Mouse (Mus musculus) C2C12 (cell line): ENCODE measurements at regions not wholly inside any gene's neighbourhood (a gene's known extent, or its start where the extent isn't known, plus 50 kb on each side); places are given as distances from the start of the nearest gene placed in this dataset.

Experiments used
- H3K27me3 ChIP-seq: one replicate; pipeline ENCODE4 v1.6.1; 2011; ENCODE audit not compliant: control insufficient read depth, insufficient read depth, insufficient read length
- H3K36me3 ChIP-seq: one replicate; pipeline ENCODE4 v1.6.1; 2011; ENCODE audit not compliant: control insufficient read depth, insufficient read depth
- H3K4me3 ChIP-seq: one replicate; pipeline ENCODE4 v1.5.1; 2011; ENCODE audit warnings: mild to moderate bottlenecking, control low read depth; ENCODE audit not compliant: poor library complexity, insufficient read depth, severe bottlenecking
- H3K79me2 ChIP-seq: one replicate; pipeline ENCODE4 v1.6.1; 2011; ENCODE audit not compliant: control insufficient read depth, insufficient read depth
- H3K79me3 ChIP-seq: one replicate; pipeline ENCODE4 v1.6.1; 2011; ENCODE audit warnings: low read depth, control low read depth
- H3ac ChIP-seq: one replicate; pipeline ENCODE3; 2011; ENCODE audit warnings: low read depth; ENCODE audit not compliant: control insufficient read depth, insufficient read length
- CEBPB ChIP-seq: IDR thresholded peaks from one replicate; pipeline ENCODE4 v1.6.1; 2011; ENCODE audit warnings: low read depth, mild to moderate bottlenecking, control low read depth, moderate library complexity
- CTCF ChIP-seq: IDR thresholded peaks from one replicate; pipeline ENCODE4 v1.5.1; 2011; ENCODE audit not compliant: control insufficient read depth, insufficient read depth, insufficient read length
- FOSL1 ChIP-seq: IDR thresholded peaks from one replicate; pipeline ENCODE4 v1.8.0; 2011; ENCODE audit warnings: mild to moderate bottlenecking, low read length; ENCODE audit not compliant: poor library complexity, insufficient read depth, severe bottlenecking
- MAX ChIP-seq: IDR thresholded peaks from one replicate; pipeline ENCODE4 v1.6.1; 2011; ENCODE audit warnings: mild to moderate bottlenecking, control low read depth
- MYOD1 ChIP-seq: IDR thresholded peaks from one replicate; pipeline ENCODE4 v1.6.1; 2011; ENCODE audit warnings: low read depth; ENCODE audit not compliant: control insufficient read depth, insufficient read length
- MYOG ChIP-seq: IDR thresholded peaks from one replicate; pipeline ENCODE4 v1.6.1; 2011; ENCODE audit not compliant: control insufficient read depth, insufficient read length; ENCODE audit errors: extremely low read depth
- USF1 ChIP-seq: IDR thresholded peaks from one replicate; pipeline ENCODE4 v1.6.1; 2011; ENCODE audit warnings: low read depth, mild to moderate bottlenecking, control low read depth, moderate library complexity

- no peaks in the 10 kb centered on the region for H3K36me3 ChIP-seq
- TF ChIP-seq MYOG, result no peak
- no peak for TF ChIP-seq MAX
- no peak for TF ChIP-seq MYOD1
- TF ChIP-seq FOSL1, result no peak
- no peak for TF ChIP-seq USF1
- TF ChIP-seq CTCF, result no peak
- no peak for TF ChIP-seq CEBPB
- no peaks in the 10 kb centered on the region for H3K79me3 ChIP-seq
- no peak overlapping the region for H3ac ChIP-seq
- H3K27me3 ChIP-seq, result no peaks in the 10 kb centered on the region
- H3K4me3 ChIP-seq, result no peak overlapping the region
- no peaks in the 10 kb centered on the region for H3K79me2 ChIP-seq
Observed at GRCm38 (mm10) chr11:55897506-55897905, 143.3 kb downstream of the Nmur2 start.

- Histone ChIP-seq H3ac (no peak overlapping the region), H3K4me3 (no peak overlapping the region), H3K79me3 (no peaks in the 10 kb centered on the region), H3K27me3 (no peaks in the 10 kb centered on the region), H3K36me3 (no peaks in the 10 kb centered on the region), H3K79me2 (no peaks in the 10 kb centered on the region)
- no peak for TF ChIP-seq FOSL1
- no peak for TF ChIP-seq MYOG
- TF ChIP-seq CEBPB, result no peak
- TF ChIP-seq MAX, result no peak
- no peak for TF ChIP-seq USF1
- TF ChIP-seq CTCF, result no peak
- TF ChIP-seq MYOD1, result no peak
Observed at GRCm38 (mm10) chr11:55890161-55890560, 150.6 kb downstream of the Nmur2 start.

GRCm38 (mm10) chr11:55878631-55879030 is 162.2 kb downstream of the Nmur2 start:
- Histone ChIP-seq H3K79me2 (no peaks in the 10 kb centered on the region), H3K36me3 (no peaks in the 10 kb centered on the region), H3K27me3 (no peaks in the 10 kb centered on the region), H3ac (no peak overlapping the region), H3K79me3 (no peaks in the 10 kb centered on the region), H3K4me3 (no peak overlapping the region)
- TF ChIP-seq FOSL1, result no peak

- no peak overlapping the region for H3ac ChIP-seq
- no peaks in the 10 kb centered on the region for H3K36me3 ChIP-seq
- H3K27me3 ChIP-seq, result no peaks in the 10 kb centered on the region
- TF ChIP-seq MYOG (no peak), FOSL1 (no peak), CTCF (no peak), MAX (no peak), MYOD1 (no peak), USF1 (no peak), CEBPB (no peak)
- H3K79me3 ChIP-seq, result no peaks in the 10 kb centered on the region
- H3K4me3 ChIP-seq, result no peak overlapping the region
- no peaks in the 10 kb centered on the region for H3K79me2 ChIP-seq
Observed at GRCm38 (mm10) chr11:55867141-55867540, 173.7 kb downstream of the Nmur2 start.

- H3K79me2 ChIP-seq, result no peaks in the 10 kb centered on the region
- H3ac ChIP-seq, result no peak overlapping the region
- no peaks in the 10 kb centered on the region for H3K36me3 ChIP-seq
- H3K27me3 ChIP-seq, result no peaks in the 10 kb centered on the region
- H3K4me3 ChIP-seq, result no peak overlapping the region
- H3K79me3 ChIP-seq, result no peaks in the 10 kb centered on the region
- TF ChIP-seq CEBPB, result no peak
- TF ChIP-seq USF1, result no peak
- TF ChIP-seq CTCF, result no peak
Observed at GRCm38 (mm10) chr11:55859230-55859629, 181.6 kb downstream of the Nmur2 start.

GRCm38 (mm10) chr11:55820479-55820878 is 212.5 kb upstream of the Glra1 start:
- Histone ChIP-seq H3K27me3 (no peaks in the 10 kb centered on the region), H3K79me3 (no peaks in the 10 kb centered on the region), H3K79me2 (no peaks in the 10 kb centered on the region), H3K4me3 (no peak overlapping the region), H3K36me3 (no peaks in the 10 kb centered on the region), H3ac (no peak overlapping the region)
- no peak for TF ChIP-seq MAX
- no peak for TF ChIP-seq FOSL1
- no peak for TF ChIP-seq CTCF
- TF ChIP-seq MYOD1, result no peak
- no peak for TF ChIP-seq USF1
- no peak for TF ChIP-seq CEBPB
- TF ChIP-seq MYOG, result no peak
